Mouse (Mus musculus): ENCODE measurements around the gene Rbpjl.

DNA sequence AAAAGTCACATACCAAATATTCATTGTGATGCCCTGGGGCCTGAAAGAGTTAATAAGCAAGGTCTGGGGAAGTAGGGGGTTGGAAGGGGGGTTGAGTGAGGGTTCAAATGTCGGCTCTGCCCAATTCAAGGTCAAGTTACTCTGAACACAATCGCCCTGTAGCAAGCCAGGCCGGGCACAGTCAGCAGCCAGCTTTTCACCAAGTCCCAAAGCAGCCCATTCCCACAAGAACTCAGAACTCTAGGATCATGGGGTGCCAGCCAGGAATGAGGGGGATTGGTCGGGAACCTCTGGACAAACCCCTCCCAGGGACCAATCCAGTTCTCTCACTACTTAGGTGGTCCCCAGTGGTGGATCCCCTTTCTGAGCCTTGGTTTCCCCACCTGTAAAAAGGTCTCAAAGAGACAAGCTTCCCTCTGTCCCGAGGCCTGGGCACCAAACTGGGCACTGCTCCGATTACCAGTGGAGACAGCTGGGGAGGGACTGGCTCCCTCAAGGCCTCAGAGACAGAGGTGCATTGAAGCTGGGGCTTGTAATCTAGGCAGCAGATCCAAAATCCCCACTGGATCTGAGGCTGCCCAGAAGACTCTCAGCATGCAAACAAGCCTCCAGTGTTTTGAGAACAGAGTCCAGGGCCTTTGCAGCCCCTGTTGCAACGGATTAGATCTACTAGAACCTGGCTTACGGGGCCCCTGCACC, 33.4 kb downstream of the Rbpjl start:
- TF ChIP-seq CTCF (IDR thresholded peaks at IDR 0.05; ENCODE audit: low read depth, low read length) (no peak), POLR2A (IDR thresholded peaks at IDR 0.05; ENCODE audit: extremely low read depth, insufficient read depth, low read length) (no peak)

All from liver, adult 2 months (tissue).